Mouse (Mus musculus): Measurements from ENCODE around the gene Stxbp3. TPM values are rescaled to one million over a fixed set of nuclear protein-coding genes. Genes with fewer than 3 reads are reported as not detected.

Stxbp3 gene
- polyA plus RNA-seq, 1 experiment = 32.5 TPM

GRCm38 (mm10) chr3:108767416-108767815 is 72.9 kb downstream of the Stxbp3 start:
- Histone ChIP-seq H3K4me3 (replicated peaks; ENCODE audit: insufficient read depth, low read depth, low read length) (no peak overlapping the region), H3K27ac (ENCODE audit: insufficient read depth, low read length) (no peak overlapping the region), H3K27me3 (ENCODE audit: control insufficient read depth, insufficient read depth, low read length) (no peaks in the 10 kb centered on the region; the same call in 1 of the 2 replicates), H3K4me1 (ENCODE audit: control insufficient read depth, insufficient read depth, low read length) (no peaks in the 10 kb centered on the region)
- no peak for DNase-seq
- TF ChIP-seq CTCF (IDR thresholded peaks at IDR 0.05; ENCODE audit: borderline replicate concordance, insufficient read depth, low read depth, low read length) (no peak), POLR2A (IDR thresholded peaks at IDR 0.05; ENCODE audit: borderline replicate concordance, insufficient read depth, low read length) (no peak)
- WGBS = 90% methylated on average over 10 of the region's 10 CpGs

DNA sequence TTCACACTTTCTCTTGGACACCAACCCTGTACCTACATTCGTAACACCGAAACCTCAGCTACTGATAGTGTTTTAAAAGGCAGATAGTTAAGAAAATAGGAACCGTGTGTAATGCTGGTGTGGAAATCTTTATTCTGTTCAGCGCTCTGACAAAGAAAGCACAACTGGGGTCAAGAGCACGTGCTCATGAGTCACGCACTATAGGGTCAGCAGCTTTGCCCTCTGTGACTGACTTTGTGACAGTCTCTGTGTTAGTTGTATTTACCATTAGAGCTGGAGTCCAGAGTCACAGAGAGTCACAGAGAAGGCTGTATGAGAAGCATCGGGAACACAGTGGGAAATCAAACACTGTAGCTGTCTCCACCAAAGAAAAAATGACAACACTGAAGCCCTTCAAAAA is 73.4 kb downstream of the Stxbp3 start:
- H3K4me3 ChIP-seq (replicated peaks; ENCODE audit: insufficient read depth, low read depth, low read length) = no peak overlapping the region
- no peak overlapping the region for H3K27ac ChIP-seq (ENCODE audit: insufficient read depth, low read length)
- no peaks in the 10 kb centered on the region for H3K4me1 ChIP-seq (ENCODE audit: control insufficient read depth, insufficient read depth, low read length)
- H3K27me3 ChIP-seq (ENCODE audit: control insufficient read depth, insufficient read depth, low read length) = no peaks in the 10 kb centered on the region; the same call in 1 of the 2 replicates
- DNase-seq = no peak
- WGBS = 83% methylated on average over 7 of the region's 7 CpGs
- TF ChIP-seq CTCF (IDR thresholded peaks at IDR 0.05; ENCODE audit: borderline replicate concordance, insufficient read depth, low read depth, low read length) = no peak
- no peak for TF ChIP-seq POLR2A (IDR thresholded peaks at IDR 0.05; ENCODE audit: borderline replicate concordance, insufficient read depth, low read length)

DNA sequence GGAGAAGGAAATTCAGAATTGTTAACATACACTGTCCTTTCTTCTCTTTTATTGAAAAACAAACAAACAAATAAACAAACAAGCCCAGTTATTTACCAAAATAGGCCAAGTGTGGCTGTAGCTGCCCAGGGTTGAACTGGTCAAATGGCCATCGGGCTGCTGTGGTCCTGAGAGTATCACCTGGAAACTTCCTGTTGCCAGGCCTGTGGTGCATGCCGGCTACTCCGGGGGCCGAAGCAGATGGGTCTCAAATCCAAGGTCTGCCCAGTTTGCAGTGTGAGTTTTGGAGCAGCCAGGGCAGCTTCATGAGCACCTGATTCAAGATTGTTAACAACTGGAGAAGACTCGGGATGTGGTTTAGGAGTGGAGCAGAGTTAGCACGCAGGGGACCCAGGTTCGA is 74.8 kb downstream of the Stxbp3 start:
- WGBS = 83% methylated on average over 7 of the region's 7 CpGs
- Histone ChIP-seq H3K27me3 (ENCODE audit: control insufficient read depth, insufficient read depth, low read length) (no peaks in the 10 kb centered on the region; the same call in 1 of the 2 replicates), H3K4me1 (ENCODE audit: control insufficient read depth, insufficient read depth, low read length) (no peaks in the 10 kb centered on the region), H3K4me3 (replicated peaks; ENCODE audit: insufficient read depth, low read depth, low read length) (no peak overlapping the region), H3K27ac (ENCODE audit: insufficient read depth, low read length) (no peak overlapping the region)
- TF ChIP-seq POLR2A (IDR thresholded peaks at IDR 0.05; ENCODE audit: borderline replicate concordance, insufficient read depth, low read length) = no peak
- no peak for DNase-seq

- no peak for DNase-seq
- Histone ChIP-seq H3K4me1 (ENCODE audit: control insufficient read depth, insufficient read depth, low read length) (no peaks in the 10 kb centered on the region), H3K4me3 (replicated peaks; ENCODE audit: insufficient read depth, low read depth, low read length) (no peak overlapping the region), H3K27me3 (ENCODE audit: control insufficient read depth, insufficient read depth, low read length) (no peaks in the 10 kb centered on the region; the same call in 1 of the 2 replicates), H3K27ac (ENCODE audit: insufficient read depth, low read length) (no peak overlapping the region)
- 29% methylated on average over 7 of the region's 7 CpGs for WGBS
- TF ChIP-seq POLR2A (IDR thresholded peaks at IDR 0.05; ENCODE audit: borderline replicate concordance, insufficient read depth, low read length) = no peak
- TF ChIP-seq CTCF (IDR thresholded peaks at IDR 0.05; ENCODE audit: borderline replicate concordance, insufficient read depth, low read depth, low read length) = no peak
Observed at GRCm38 (mm10) chr3:108764976-108765375, 75.3 kb downstream of the Stxbp3 start.

GRCm38 (mm10) chr3:108763691-108764090 is 76.6 kb downstream of the Stxbp3 start:
- Histone ChIP-seq H3K27me3 (ENCODE audit: control insufficient read depth, insufficient read depth, low read length) (no peaks in the 10 kb centered on the region; the same call in 1 of the 2 replicates), H3K4me1 (ENCODE audit: control insufficient read depth, insufficient read depth, low read length) (no peaks in the 10 kb centered on the region), H3K27ac (ENCODE audit: insufficient read depth, low read length) (no peak overlapping the region), H3K4me3 (replicated peaks; ENCODE audit: insufficient read depth, low read depth, low read length) (no peak overlapping the region)
- DNase-seq = no peak
- 53% methylated on average over 2 of the region's 2 CpGs for WGBS
- TF ChIP-seq CTCF (IDR thresholded peaks at IDR 0.05; ENCODE audit: borderline replicate concordance, insufficient read depth, low read depth, low read length) (no peak), POLR2A (IDR thresholded peaks at IDR 0.05; ENCODE audit: borderline replicate concordance, insufficient read depth, low read length) (no peak)

DNA sequence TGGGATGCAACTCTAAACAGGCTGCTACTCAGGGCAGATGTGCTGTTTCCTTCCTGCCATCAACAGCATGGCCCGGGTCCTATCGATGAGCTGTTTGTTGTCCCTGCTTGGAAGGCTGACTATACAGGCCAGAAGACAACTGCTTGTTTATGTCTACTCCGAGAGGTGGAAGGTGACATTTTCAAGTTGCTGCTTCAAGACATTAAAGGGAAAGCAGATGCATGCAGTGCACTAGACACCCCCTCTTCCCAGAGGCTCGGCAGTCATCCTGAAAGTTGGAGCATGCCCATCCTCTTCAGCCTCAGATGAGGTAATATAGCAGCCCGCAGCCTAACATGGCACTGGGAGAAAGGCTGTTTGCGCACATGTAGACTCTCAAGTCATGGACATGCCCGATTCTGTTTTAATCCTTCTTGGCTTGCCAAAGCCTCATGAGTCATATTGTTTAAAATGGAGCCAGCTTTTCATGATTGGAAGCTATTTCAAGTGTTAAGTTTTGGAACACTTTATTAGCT is 77.7 kb downstream of the Stxbp3 start:
- WGBS = 64% methylated on average over 7 of the region's 7 CpGs

GRCm38 (mm10) chr3:108759566-108760420 is 80.5 kb downstream of the Stxbp3 start:
- 83% methylated on average over 11 of the region's 11 CpGs for WGBS
- DNase-seq = no peak
- no peak for TF ChIP-seq POLR2A (IDR thresholded peaks at IDR 0.05; ENCODE audit: borderline replicate concordance, insufficient read depth, low read length)
- no peak for TF ChIP-seq CTCF (IDR thresholded peaks at IDR 0.05; ENCODE audit: borderline replicate concordance, insufficient read depth, low read depth, low read length)
- Histone ChIP-seq H3K27ac (ENCODE audit: insufficient read depth, low read length) (no peak overlapping the region), H3K4me1 (ENCODE audit: control insufficient read depth, insufficient read depth, low read length) (no peaks in the 10 kb centered on the region), H3K27me3 (ENCODE audit: control insufficient read depth, insufficient read depth, low read length) (no peaks in the 10 kb centered on the region), H3K4me3 (replicated peaks; ENCODE audit: insufficient read depth, low read depth, low read length) (no peak overlapping the region)

More for the DNA sequence above, 77.7 kb downstream of the Stxbp3 start:
- no peaks in the 10 kb centered on the region for H3K4me1 ChIP-seq (ENCODE audit: control insufficient read depth, insufficient read depth, low read length)
- no peaks in the 10 kb centered on the region; the same call in 1 of the 2 replicates for H3K27me3 ChIP-seq (ENCODE audit: control insufficient read depth, insufficient read depth, low read length)
- DNase-seq = no peak
- TF ChIP-seq POLR2A (IDR thresholded peaks at IDR 0.05; ENCODE audit: borderline replicate concordance, insufficient read depth, low read length) (no peak), CTCF (IDR thresholded peaks at IDR 0.05; ENCODE audit: borderline replicate concordance, insufficient read depth, low read depth, low read length) (no peak)
- no peak overlapping the region for H3K27ac ChIP-seq (ENCODE audit: insufficient read depth, low read length)
- H3K4me3 ChIP-seq (replicated peaks; ENCODE audit: insufficient read depth, low read depth, low read length) = no peak overlapping the region

- H3K4me1 ChIP-seq (ENCODE audit: control insufficient read depth, insufficient read depth, low read length) = no peaks in the 10 kb centered on the region
- no peak overlapping the region for H3K27ac ChIP-seq (ENCODE audit: insufficient read depth, low read length)
- DNase-seq = no peak
- WGBS = 72% methylated on average over 9 of the region's 9 CpGs
- no peak for TF ChIP-seq POLR2A (IDR thresholded peaks at IDR 0.05; ENCODE audit: borderline replicate concordance, insufficient read depth, low read length)
- TF ChIP-seq CTCF (IDR thresholded peaks at IDR 0.05; ENCODE audit: borderline replicate concordance, insufficient read depth, low read depth, low read length) = no peak
- H3K4me3 ChIP-seq (replicated peaks; ENCODE audit: insufficient read depth, low read depth, low read length) = no peak overlapping the region
- no peaks in the 10 kb centered on the region for H3K27me3 ChIP-seq (ENCODE audit: control insufficient read depth, insufficient read depth, low read length)
Observed at GRCm38 (mm10) chr3:108757570-108757969, 82.8 kb downstream of the Stxbp3 start.
